Mouse (Mus musculus) yolk sac, embryonic 10.5 days (tissue): Measurements from ENCODE around the gene Osm.

Experiments used
- DNase-seq: peaks from one replicate; pipeline ENCODE4 v3.0.0-alpha.2; 2017; ENCODE audit warnings: low spot score

The Osm gene

DNA sequence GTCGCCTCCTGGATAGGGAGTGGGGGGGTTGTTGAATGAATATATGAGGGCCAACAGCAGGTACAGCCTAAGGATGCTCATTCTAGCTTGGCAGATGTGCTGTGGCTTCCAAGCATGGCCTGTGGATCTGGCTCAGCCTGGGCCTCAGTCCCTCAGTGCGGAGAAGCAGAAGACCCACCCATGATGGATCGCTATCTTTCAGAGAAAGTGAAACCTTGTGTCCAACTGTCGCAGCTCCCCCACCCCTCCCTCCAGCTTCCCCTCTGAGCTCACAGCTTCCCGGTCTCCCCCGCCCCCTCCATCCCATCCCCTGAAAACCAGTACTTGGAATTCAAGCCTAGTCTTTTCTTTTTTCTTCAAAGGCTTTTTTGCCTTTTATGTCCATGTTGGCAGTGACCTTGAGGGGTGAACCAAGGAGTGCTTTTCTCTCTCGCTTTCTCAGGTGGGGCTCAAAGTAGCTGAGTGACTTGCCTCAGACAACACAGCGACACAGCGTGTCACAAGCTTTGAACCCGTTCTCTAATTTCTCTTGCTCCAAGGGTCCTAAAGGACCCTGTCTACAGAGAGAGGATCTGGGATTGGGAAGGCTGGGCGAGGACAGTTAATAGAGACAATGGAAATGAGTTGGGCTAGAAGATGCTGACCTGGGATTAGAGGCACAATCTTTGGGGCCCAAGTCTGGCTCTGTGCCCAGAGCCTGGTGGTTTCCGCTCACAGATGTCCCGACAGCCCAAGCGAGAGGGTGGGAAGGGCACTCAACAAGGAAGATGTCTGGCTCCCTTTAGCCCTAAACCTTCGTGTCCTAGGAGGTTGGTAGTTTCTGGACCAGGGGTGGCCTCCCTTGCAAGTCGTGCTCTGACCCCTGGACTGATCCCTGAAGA is at the start of gene Osm:
TSS of gene Osm (plus strand) at position 756 of the 881 bp plus-strand sequence.
- DNase-seq = no peak

GRCm38 (mm10) chr11:4186486-4187317 is 49.5 kb upstream of the Osm start, which contains the start of gene Tbc1d10a:
Tbc1d10a (plus strand) TSS chr11:4186789.
- peak; percentile 99 for DNase-seq

DNA sequence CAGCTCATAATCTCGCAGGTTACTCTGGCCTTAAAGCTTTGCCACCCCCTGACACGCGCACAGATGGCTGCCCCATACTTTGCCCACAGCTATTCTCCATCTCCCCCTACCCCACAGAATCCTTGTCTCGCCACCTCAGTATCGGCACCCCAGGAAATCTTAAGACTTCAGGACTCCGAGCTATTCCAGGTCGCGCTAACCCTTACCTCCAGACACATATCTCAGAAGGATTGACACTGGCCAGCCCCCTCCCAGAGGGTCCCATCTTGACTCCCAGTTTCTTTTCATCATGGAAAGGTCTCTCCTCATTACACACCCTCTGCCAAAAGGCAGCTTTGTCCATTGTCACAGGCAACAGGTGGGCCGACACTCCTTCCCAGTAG is 48.9 kb upstream of the Osm start:
- no peak for DNase-seq

DNA sequence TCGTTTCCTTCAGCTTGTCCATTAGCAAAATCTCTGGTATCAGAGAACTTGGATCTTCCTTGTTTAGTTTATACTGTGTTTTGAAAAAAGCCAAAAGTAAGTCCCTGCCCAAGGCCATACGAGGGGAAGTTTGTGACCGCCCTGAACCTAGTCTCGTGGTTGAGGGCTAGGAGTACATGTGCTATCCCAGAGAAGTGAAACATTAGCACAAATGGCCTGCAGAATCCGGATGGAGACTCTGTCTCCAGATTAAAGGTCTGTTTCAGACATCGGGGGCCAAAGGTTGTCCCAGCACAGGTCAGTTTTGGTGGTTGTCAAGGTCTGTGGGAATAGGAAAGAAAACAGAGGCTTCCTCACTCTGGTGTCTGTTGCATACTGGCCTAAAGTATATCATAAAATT is 47.0 kb upstream of the Osm start:
- peak; percentile 77 for DNase-seq

- no peak for DNase-seq
These were observed 45.5 kb upstream of the Osm start for GRCm38 (mm10) chr11:4190677-4191076.

GRCm38 (mm10) chr11:4192757-4193156 is 43.5 kb upstream of the Osm start:
- no peak for DNase-seq

DNA sequence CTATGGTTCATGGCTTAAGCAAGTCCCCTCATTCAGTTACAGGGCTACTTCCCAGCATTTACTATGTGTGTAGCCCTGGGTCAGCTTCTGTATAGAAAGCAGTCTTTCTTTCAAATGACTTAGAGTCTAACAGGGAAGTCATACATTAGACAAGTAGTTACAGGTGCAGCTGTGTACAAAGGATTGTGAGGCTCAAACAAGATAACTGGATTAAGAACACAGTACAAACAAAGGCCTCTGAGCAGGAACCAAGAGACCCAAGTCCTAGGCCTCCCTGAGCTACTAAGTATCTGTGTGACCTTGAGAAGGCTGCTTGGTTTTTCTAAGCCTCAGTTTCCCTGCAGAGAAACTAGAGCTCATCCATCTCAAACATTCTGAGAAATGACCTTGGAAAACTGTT is 42.8 kb upstream of the Osm start:
- DNase-seq = no peak

DNA sequence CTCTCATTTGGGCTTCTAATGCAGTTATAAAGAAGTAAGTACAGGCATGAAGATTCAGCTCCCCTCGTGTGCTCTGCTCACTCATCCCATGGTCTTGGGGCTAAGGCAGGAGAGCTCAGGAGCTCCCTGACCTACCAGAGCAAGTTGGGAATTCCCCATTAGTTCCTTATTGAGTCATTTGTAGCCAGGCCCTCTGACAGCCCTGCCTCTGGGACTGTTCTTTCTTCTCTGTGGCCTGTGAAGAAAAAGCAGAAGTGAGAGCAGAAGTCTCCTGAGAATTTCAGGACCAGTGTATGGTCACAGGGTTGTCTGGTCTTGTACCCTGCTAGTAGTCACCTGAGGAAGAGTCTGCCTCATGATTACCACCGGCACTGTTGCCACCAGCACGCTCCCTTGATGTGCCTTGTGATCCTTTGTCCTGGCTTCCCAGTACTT is 40.6 kb upstream of the Osm start:
- no peak for DNase-seq

GRCm38 (mm10) chr11:4196636-4197035 is 39.6 kb upstream of the Osm start:
- peak; percentile 83 for DNase-seq

DNA sequence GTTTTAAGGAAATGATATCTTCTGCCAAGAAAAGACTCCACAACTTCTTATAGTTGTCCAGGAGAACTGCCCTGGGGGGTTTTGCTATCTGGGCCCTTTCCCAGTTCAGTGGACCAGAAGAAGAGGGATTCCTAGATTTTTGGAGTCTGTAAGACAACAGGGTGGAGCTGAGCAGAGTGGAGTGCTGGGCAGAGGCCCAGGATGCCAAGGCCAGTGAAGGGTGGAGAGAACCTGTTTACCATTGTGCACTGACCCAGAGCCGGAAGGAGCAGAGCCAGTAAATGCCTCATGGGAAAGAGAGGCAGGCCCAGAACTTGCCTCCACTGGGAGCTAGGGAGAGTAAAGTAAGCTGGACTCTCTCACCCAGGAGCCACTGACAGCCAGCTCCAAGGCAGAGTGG is 38.5 kb upstream of the Osm start:
- no peak for DNase-seq

DNA sequence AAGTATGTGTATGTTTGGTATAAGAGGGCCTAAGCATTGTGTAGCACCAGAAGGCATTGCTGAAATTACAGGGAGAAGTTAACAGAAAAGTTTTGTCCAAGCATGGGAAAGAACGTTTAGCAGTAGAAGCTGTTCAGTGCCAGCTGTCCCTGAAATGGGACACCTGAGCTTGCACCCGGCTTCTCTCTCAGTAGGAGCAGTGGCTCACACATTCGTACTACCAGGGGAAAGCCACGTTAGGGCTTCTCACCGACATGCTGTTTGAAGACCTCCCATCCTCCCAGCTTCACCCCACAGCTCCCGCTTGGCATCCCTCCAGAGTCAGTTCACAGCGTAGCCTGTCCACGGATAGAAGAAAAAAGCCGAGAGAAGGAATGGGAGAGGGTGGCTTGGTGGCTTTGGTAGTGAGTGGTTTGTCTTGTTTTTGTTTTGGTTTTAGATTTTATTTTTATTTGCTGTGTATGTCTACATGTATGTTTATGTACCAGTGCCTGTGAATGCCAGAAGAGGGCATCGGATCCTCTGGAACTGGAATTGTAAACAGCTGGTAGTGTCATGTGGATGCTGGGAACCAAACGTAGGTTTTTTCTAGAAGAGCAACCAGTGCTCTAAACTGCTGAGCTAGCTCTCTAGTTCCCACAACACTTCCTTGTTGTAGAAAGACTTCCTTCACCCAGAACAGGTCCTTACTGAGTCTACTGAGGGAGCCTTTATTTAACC is 34.1 kb upstream of the Osm start:
- no peak for DNase-seq

GRCm38 (mm10) chr11:4202995-4203704 is 33.1 kb upstream of the Osm start:
- DNase-seq = no peak

DNA sequence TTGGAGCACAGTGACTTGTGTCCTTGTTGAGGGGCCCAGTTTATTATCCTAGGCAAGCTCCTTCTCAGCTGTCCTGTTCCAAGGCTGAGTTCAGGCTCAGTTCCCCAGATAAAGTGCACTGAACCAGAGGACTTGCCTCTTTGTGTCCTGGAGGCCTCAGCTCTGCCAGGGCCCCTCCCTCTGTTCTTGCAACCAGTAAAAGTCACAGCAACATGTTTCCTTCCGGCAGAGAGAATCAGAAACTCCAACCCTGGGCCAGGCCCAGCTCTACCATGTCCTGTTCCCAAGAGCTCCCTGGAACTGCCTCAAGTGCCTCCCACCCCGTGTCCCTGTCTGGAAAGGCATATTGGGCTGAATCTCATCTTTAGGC is 32.5 kb upstream of the Osm start:
- no peak for DNase-seq

GRCm38 (mm10) chr11:4205097-4205655 is 31.0 kb upstream of the Osm start:
- DNase-seq = no peak

DNA sequence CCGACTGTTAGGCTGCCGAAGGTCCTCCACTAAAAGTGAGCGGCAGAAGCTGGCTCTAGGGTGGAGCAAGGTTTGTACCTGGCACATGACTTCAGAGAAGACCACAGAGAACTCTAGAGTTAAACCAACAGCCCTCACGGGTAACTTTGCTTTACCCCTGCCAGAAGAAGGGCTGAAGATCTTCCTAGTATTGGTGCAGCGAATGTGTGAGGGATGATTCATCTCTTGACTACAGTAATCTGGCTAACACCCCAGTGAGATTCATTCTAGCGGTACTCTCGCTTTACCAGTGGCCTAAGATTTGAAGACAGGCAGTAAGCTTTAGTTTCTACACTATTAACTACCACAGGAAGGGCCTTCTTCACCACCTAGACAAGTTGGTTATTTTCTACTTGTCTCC is 30.3 kb upstream of the Osm start:
- no peak for DNase-seq

DNA sequence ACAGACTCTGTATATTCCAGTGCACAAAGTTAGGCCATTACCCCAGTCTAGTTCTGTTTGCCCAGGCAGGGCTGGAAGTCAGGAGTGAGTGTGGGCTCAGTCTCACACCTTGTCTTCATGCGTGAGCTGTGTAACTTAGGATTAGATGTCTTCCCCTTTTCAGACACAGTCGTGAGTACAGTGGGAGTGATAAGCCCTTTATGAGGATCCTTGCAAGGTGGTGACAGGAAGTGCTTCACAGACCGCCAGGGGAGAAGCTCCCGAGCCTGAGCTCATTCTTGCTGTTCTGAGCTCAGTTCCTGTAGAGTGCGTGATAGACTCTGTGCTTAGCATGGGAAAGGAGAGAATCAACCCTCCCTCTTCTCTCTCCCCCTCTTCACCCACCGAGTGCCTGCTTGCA is 29.7 kb upstream of the Osm start:
- DNase-seq = no peak

DNA sequence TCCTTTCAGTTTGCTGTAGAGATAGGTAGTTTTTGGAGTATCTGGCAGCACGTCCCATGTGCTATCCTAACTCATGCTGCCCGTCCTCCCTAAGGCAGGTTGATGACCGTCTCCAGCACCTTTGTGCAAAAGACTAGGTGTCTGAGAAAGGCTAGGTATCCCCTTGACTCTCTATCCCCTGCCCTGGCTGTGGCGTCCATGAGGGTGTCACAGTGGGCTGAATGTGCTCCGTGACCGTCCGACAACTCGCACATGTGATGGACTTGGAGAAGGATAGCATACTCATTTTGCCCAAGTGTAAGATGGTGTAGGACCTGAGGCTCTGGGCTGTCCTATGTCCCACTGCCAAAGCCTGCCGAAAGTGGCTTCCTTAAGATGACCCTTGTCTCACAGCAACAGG is 28.6 kb upstream of the Osm start:
- no peak for DNase-seq

- DNase-seq = no peak
These were observed 26.7 kb upstream of the Osm start for GRCm38 (mm10) chr11:4209556-4209955.

DNA sequence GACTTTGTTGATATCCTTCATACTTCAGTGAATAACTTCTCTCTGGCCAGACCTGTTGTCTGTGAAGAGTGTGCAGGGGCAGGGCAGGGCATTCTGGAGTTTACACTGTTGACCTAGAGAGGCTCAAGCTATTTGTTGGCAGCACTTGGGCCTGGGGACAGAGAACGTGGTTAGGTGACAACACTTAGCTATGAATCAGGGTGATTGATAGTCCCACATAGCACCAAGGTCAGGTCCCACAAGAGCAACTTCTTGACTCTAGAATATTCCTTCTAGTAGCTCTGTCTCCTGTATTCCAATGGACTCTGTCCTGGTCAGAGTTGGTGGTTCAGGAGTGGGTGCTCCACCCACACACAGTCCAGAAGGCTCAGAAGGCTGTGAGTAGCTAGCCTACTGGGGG is 25.4 kb upstream of the Osm start:
- DNase-seq = no peak

GRCm38 (mm10) chr11:4213107-4213506 is 23.1 kb upstream of the Osm start:
- no peak for DNase-seq

DNA sequence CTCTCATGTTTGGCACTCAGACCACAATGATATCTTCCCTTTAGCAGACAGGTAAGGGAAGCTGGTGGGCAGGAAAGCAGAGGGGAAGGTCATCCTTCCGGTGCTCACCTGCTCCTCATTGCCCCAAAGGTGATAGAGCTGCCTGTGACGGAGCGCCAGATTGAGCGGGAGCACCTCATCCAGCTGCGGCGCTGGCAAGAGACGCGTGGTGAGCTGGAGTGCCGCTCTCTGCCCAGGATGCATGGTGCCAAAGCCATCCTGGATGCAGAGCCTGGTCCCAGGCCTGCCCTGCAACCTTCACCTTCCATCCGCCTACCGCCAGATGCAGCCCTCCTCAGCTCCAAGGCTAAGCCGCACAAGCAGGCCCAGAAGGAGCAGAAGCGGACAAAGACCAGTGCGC is 21.6 kb upstream of the Osm start:
- no peak for DNase-seq

GRCm38 (mm10) chr11:4215061-4215460 is 21.2 kb upstream of the Osm start:
- no peak for DNase-seq
